Mouse (Mus musculus) retina, adult 2 months (tissue): ENCODE measurements around the gene Irgm2.
A peak's percentile ranks its signal among the peaks of the same experiment; 100 is the strongest.
"Not testable (repeated sequence)": the region's sequence is repeated elsewhere in the genome, so short reads cannot be mapped to it uniquely, and the experiment has no call there.

Experiments used
- DNase-seq: peaks from one replicate; pipeline ENCODE4 v3.0.0-alpha.2; 2012; ENCODE audit warnings: low read depth, low spot score

Irgm2 gene

GRCm38 (mm10) chr11:58199229-58200037 lies at the start of gene Irgm2, which contains the start of gene Igtp:
Irgm2 (plus strand) TSS chr11:58199618.
Igtp (plus strand) TSS chr11:58199556.
- DNase-seq, result peak; percentile 13

GRCm38 (mm10) chr11:58155458-58155857 lies 44.0 kb upstream of the Irgm2 start:
- DNase-seq, result no peak

GRCm38 (mm10) chr11:58156871-58157270 lies 42.5 kb upstream of the Irgm2 start:
- DNase-seq, result no peak

- DNase-seq, result no peak
Observed at GRCm38 (mm10) chr11:58165072-58165471, 34.3 kb upstream of the Irgm2 start.

- DNase-seq, result no peak
Observed at GRCm38 (mm10) chr11:58167822-58168166, 31.6 kb upstream of the Irgm2 start.

GRCm38 (mm10) chr11:58168167-58168915 lies 31.1 kb upstream of the Irgm2 start, which contains the start of gene Gemin5:
Gemin5 (minus strand) TSS chr11:58168539.
- peak; percentile 67 for DNase-seq

GRCm38 (mm10) chr11:58169666-58170065 lies 29.8 kb upstream of the Irgm2 start:
- no peak for DNase-seq

GRCm38 (mm10) chr11:58171459-58172091 lies 27.8 kb upstream of the Irgm2 start, which contains the start of gene Mrpl22:
Mrpl22 (plus strand) TSS chr11:58171661.
- peak; percentile 82 for DNase-seq

GRCm38 (mm10) chr11:58179563-58179962 lies 19.9 kb upstream of the Irgm2 start:
- peak; percentile 69 for DNase-seq

GRCm38 (mm10) chr11:58179986-58180385 lies 19.4 kb upstream of the Irgm2 start:
- DNase-seq, result not testable (repeated sequence)

GRCm38 (mm10) chr11:58180756-58181155 lies 18.7 kb upstream of the Irgm2 start:
- no peak for DNase-seq

GRCm38 (mm10) chr11:58183579-58183978 lies 15.8 kb upstream of the Irgm2 start:
- no peak for DNase-seq

- no peak for DNase-seq
Observed at GRCm38 (mm10) chr11:58189675-58190074, 9.7 kb upstream of the Irgm2 start.

- DNase-seq, result no peak
Observed at GRCm38 (mm10) chr11:58193326-58193725, 6.1 kb upstream of the Irgm2 start.

- no peak for DNase-seq
Observed at GRCm38 (mm10) chr11:58193860-58194520, 5.4 kb upstream of the Irgm2 start.

- DNase-seq, result no peak
Observed at GRCm38 (mm10) chr11:58198663-58199062, 755 bp upstream of the Irgm2 start.

GRCm38 (mm10) chr11:58200226-58200625 lies 808 bp downstream of the Irgm2 start:
- no peak for DNase-seq

- no peak for DNase-seq
Observed at GRCm38 (mm10) chr11:58201052-58201451, 1.6 kb downstream of the Irgm2 start.

GRCm38 (mm10) chr11:58210321-58210886 lies 11.0 kb downstream of the Irgm2 start:
- no peak for DNase-seq

GRCm38 (mm10) chr11:58211062-58211681 lies 11.8 kb downstream of the Irgm2 start:
- no peak for DNase-seq

- DNase-seq, result no peak
Observed at GRCm38 (mm10) chr11:58211682-58212067, 12.3 kb downstream of the Irgm2 start.
